Mouse (Mus musculus): Measurements from ENCODE around the gene Pcyt2. TPM values are rescaled to one million over a fixed set of nuclear protein-coding genes. Genes with fewer than 3 reads are reported as not detected.

Gene Pcyt2
- polyA plus RNA-seq, 1 experiment: 120 TPM

GRCm38 (mm10) chr11:120565114-120565513 lies 52.6 kb downstream of the Pcyt2 start:
- no peak for DNase-seq (ENCODE audit: low spot score)

- DNase-seq (ENCODE audit: low spot score): no peak
Observed at GRCm38 (mm10) chr11:120562949-120563348, 54.8 kb downstream of the Pcyt2 start.

GRCm38 (mm10) chr11:120560952-120561728 lies 56.6 kb downstream of the Pcyt2 start:
- DNase-seq (ENCODE audit: low spot score): no peak

Other genes with a start within 250 kb of the Pcyt2 start
- 21.8 and 22.2 TPM in 2 replicates for gene Faap100, start 239.2 kb downstream of the Pcyt2 start, polyA plus RNA-seq (2012; rRNA removed)
- gene Nploc4, start 180.2 kb downstream of the Pcyt2 start, polyA plus RNA-seq (2012; rRNA removed): 40.6 and 41.1 TPM in 2 replicates
- gene Tspan10, start 175.3 kb downstream of the Pcyt2 start, polyA plus RNA-seq (2012; rRNA removed): not detected in 2 replicates
- 0.34 and 0.63 TPM in 2 replicates for gene Pde6g, start 164.4 kb downstream of the Pcyt2 start, polyA plus RNA-seq (2012; rRNA removed)
- 19.8 and 26.8 TPM in 2 replicates for gene Oxld1, start 159.9 kb downstream of the Pcyt2 start, polyA plus RNA-seq (2012; rRNA removed)
- 21.5 and 31.0 TPM in 2 replicates for gene Ccdc137, start 159.8 kb downstream of the Pcyt2 start, polyA plus RNA-seq (2012; rRNA removed)
- 23.9 and 24.0 TPM in 2 replicates for gene Arl16, start 150.3 kb downstream of the Pcyt2 start, polyA plus RNA-seq (2012; rRNA removed)
- gene Mrpl12, start 133.3 kb downstream of the Pcyt2 start, polyA plus RNA-seq (2012; rRNA removed): 62.4 and 72.4 TPM in 2 replicates
- gene Slc25a10, start 126.1 kb downstream of the Pcyt2 start, polyA plus RNA-seq (2012; rRNA removed): 98.9 and 115 TPM in 2 replicates
- 1.8 and 2.4 TPM in 2 replicates for gene Gcgr, start 87.2 kb downstream of the Pcyt2 start, polyA plus RNA-seq (2012; rRNA removed)
- 112 and 117 TPM in 2 replicates for gene Mcrip1, start 68.2 kb downstream of the Pcyt2 start, polyA plus RNA-seq (2012; rRNA removed)
- not detected in 2 replicates for gene Ppp1r27, start 66.8 kb downstream of the Pcyt2 start, polyA plus RNA-seq (2012; rRNA removed)
- 272 and 354 TPM in 2 replicates for gene P4hb, start 44.7 kb downstream of the Pcyt2 start, polyA plus RNA-seq (2012; rRNA removed)
- 399 and 409 TPM in 2 replicates for gene Arhgdia, start 36.3 kb downstream of the Pcyt2 start, polyA plus RNA-seq (2012; rRNA removed)
- 56.2 and 57.6 TPM in 2 replicates for gene Alyref, start 19.6 kb downstream of the Pcyt2 start, polyA plus RNA-seq (2012; rRNA removed)
- gene Anapc11, start 19.5 kb downstream of the Pcyt2 start, polyA plus RNA-seq (2012; rRNA removed): 112 and 116 TPM in 2 replicates
- gene Npb, start 9.5 kb downstream of the Pcyt2 start, polyA plus RNA-seq (2012; rRNA removed): 0.40 and 0.62 TPM in 2 replicates
- gene Sirt7, start 7.3 kb upstream of the Pcyt2 start, polyA plus RNA-seq (2012; rRNA removed): 78.6 and 107 TPM in 2 replicates
- 50.1 and 62.5 TPM in 2 replicates for gene Mafg, start 15.7 kb upstream of the Pcyt2 start, polyA plus RNA-seq (2012; rRNA removed)
- gene Pycr1, start 25.8 kb upstream of the Pcyt2 start, polyA plus RNA-seq (2012; rRNA removed): 15.5 and 18.5 TPM in 2 replicates
- 0.07 and 0.21 TPM in 2 replicates for gene Myadml2, start 30.2 kb upstream of the Pcyt2 start, polyA plus RNA-seq (2012; rRNA removed)
- 13.0 and 16.6 TPM in 2 replicates for gene Notum, start 43.2 kb upstream of the Pcyt2 start, polyA plus RNA-seq (2012; rRNA removed)
- 50.8 and 52.2 TPM in 2 replicates for gene Aspscr1, start 55.0 kb upstream of the Pcyt2 start, polyA plus RNA-seq (2012; rRNA removed)
- 62.3 and 76.0 TPM in 2 replicates for gene Cenpx, start 95.8 kb upstream of the Pcyt2 start, polyA plus RNA-seq (2012; rRNA removed)
- gene Lrrc45, start 96.0 kb upstream of the Pcyt2 start, polyA plus RNA-seq (2012; rRNA removed): 54.6 and 66.6 TPM in 2 replicates
- gene Rac3, start 103.5 kb upstream of the Pcyt2 start, polyA plus RNA-seq (2012; rRNA removed): 14.6 and 17.4 TPM in 2 replicates
- 58.1 and 60.6 TPM in 2 replicates for gene Dcxr, start 109.3 kb upstream of the Pcyt2 start, polyA plus RNA-seq (2012; rRNA removed)
- gene Cbr2, start 114.2 kb upstream of the Pcyt2 start, polyA plus RNA-seq (2012; rRNA removed): 349 and 361 TPM in 2 replicates
- gene Hmga1b, start 144.9 kb upstream of the Pcyt2 start, polyA plus RNA-seq (2012; rRNA removed): 1.7 and 2.1 TPM in 2 replicates
- 25.7 and 27.4 TPM in 2 replicates for gene Rfng, start 166.3 kb upstream of the Pcyt2 start, polyA plus RNA-seq (2012; rRNA removed)
- gene Gps1, start 166.3 kb upstream of the Pcyt2 start, polyA plus RNA-seq (2012; rRNA removed): 119 and 149 TPM in 2 replicates
- 36.1 and 39.1 TPM in 2 replicates for gene Dus1l, start 178.5 kb upstream of the Pcyt2 start, polyA plus RNA-seq (2012; rRNA removed)
- 187 and 188 TPM in 2 replicates for gene Fasn, start 206.6 kb upstream of the Pcyt2 start, polyA plus RNA-seq (2012; rRNA removed)

Measured in urinary bladder, adult 2 months (tissue).